39 mouse cellular contexts compared by ENCODE assay signal in genomic region chr4:144493331-144493730, GRCm38 (mm10). TPM values are rescaled to one million over a fixed set of nuclear protein-coding genes. Genes with fewer than 3 reads are reported as not detected.
"Had no signal": no experiment of that assay in that cellular context is flagged by ENCODE, and none has a peak within 500 bp of the region (broad histone marks: within the 10 kb centered on the region; RNA-seq: fewer than 3 reads in every experiment).

No protein-coding gene starts in this region.

- H3K9me3 ChIP-seq: embryonic facial prominence, embryonic 12.5 days; embryonic facial prominence, embryonic 15.5 days; heart, embryonic 10.5 days had no signal

- ATAC-seq: forebrain, embryonic 13.5 days; forebrain, embryonic 14.5 days; forebrain, embryonic 15.5 days; forebrain, embryonic 16.5 days; forebrain, postnatal 0 days had no signal

- H3K4me1 ChIP-seq: embryonic facial prominence, embryonic 10.5 days; embryonic facial prominence, embryonic 12.5 days; embryonic facial prominence, embryonic 13.5 days; embryonic facial prominence, embryonic 15.5 days; forebrain, embryonic 10.5 days; forebrain, embryonic 12.5 days; forebrain, embryonic 13.5 days; forebrain, embryonic 15.5 days; heart, embryonic 10.5 days had no signal

- DNase-seq: cerebellum, adult 8-10 months; cerebellum, adult 9-10 months; cerebellum, adult 9-11 months; cerebellum, postnatal 10 days; cerebellum, postnatal 14 days; cerebellum, postnatal 25 days; cerebellum, postnatal 36 days; embryo, embryonic 11 days; forebrain, postnatal 0 days; gastrocnemius, adult 2 months; gastrocnemius, postnatal 14 days; gastrocnemius, postnatal 25 days; gastrocnemius, postnatal 36 days; heart, adult 11 months; heart, adult 18-20 months; heart, adult 2 months had no signal

- H3K36me3 ChIP-seq: embryonic facial prominence, embryonic 10.5 days; embryonic facial prominence, embryonic 12.5 days; embryonic facial prominence, embryonic 13.5 days; embryonic facial prominence, embryonic 15.5 days; forebrain, embryonic 10.5 days; forebrain, embryonic 12.5 days; forebrain, embryonic 15.5 days; heart, embryonic 10.5 days had no signal

- H3K4me3 ChIP-seq: embryonic facial prominence, embryonic 10.5 days; embryonic facial prominence, embryonic 12.5 days; embryonic facial prominence, embryonic 13.5 days; embryonic facial prominence, embryonic 15.5 days; erythroblast, embryonic 14.5 days; forebrain, embryonic 10.5 days; forebrain, embryonic 12.5 days; forebrain, embryonic 13.5 days; forebrain, embryonic 15.5 days; gastrocnemius, adult 2 months; heart, adult 2 months; heart, embryonic 10.5 days had no signal

- H3K27me3 ChIP-seq: embryonic facial prominence, embryonic 12.5 days; embryonic facial prominence, embryonic 13.5 days; embryonic facial prominence, embryonic 15.5 days; forebrain, embryonic 12.5 days; forebrain, embryonic 13.5 days; forebrain, embryonic 15.5 days had no signal

RNA-seq across cellular contexts. Expression of gene 9430007A20Rik, which starts 26.3 kb away (rescaled TPM):
- total RNA-seq: common myeloid progenitor, adult 5-6 weeks; forebrain, postnatal 0 days; gastrocnemius, adult 18-20 months; gastrocnemius, adult 2 months; gastrocnemius, adult 8-10 months; gastrocnemius, postnatal 14 days; gastrocnemius, postnatal 25 days; gastrocnemius, postnatal 36 days; gastrocnemius, postnatal 4 days; granulocyte monocyte progenitor cell, adult 5-6 weeks; heart, adult 18-20 months; heart, adult 2 months; heart, adult 8-10 months had no signal
- polyA plus RNA-seq: cortical plate, adult 2 months; embryonic facial prominence, embryonic 10.5 days; embryonic facial prominence, embryonic 11.5 days; embryonic facial prominence, embryonic 12.5 days; embryonic facial prominence, embryonic 13.5 days; embryonic facial prominence, embryonic 14.5 days; embryonic facial prominence, embryonic 15.5 days; erythroblast, embryonic 14.5 days; forebrain, embryonic 10.5 days; forebrain, embryonic 11.5 days; forebrain, embryonic 12.5 days; forebrain, embryonic 13.5 days; forebrain, embryonic 14.5 days; forebrain, embryonic 15.5 days; forebrain, embryonic 16.5 days; forebrain, postnatal 0 days; frontal cortex, adult 2 months; heart, adult 2 months; heart, embryonic 10.5 days had no signal

RNA-seq across cellular contexts. Expression of gene Aadacl3, which starts 29.8 kb away (rescaled TPM):
- total RNA-seq: common myeloid progenitor, adult 5-6 weeks; forebrain, postnatal 0 days; gastrocnemius, adult 18-20 months; gastrocnemius, adult 2 months; gastrocnemius, adult 8-10 months; gastrocnemius, postnatal 14 days; gastrocnemius, postnatal 25 days; gastrocnemius, postnatal 36 days; gastrocnemius, postnatal 4 days; granulocyte monocyte progenitor cell, adult 5-6 weeks; heart, adult 18-20 months; heart, adult 2 months; heart, adult 8-10 months had no signal
- polyA plus RNA-seq: cortical plate, adult 2 months; embryonic facial prominence, embryonic 10.5 days; embryonic facial prominence, embryonic 11.5 days; embryonic facial prominence, embryonic 12.5 days; embryonic facial prominence, embryonic 13.5 days; embryonic facial prominence, embryonic 14.5 days; embryonic facial prominence, embryonic 15.5 days; erythroblast, embryonic 14.5 days; forebrain, embryonic 10.5 days; forebrain, embryonic 11.5 days; forebrain, embryonic 12.5 days; forebrain, embryonic 13.5 days; forebrain, embryonic 14.5 days; forebrain, embryonic 15.5 days; forebrain, embryonic 16.5 days; forebrain, postnatal 0 days; frontal cortex, adult 2 months; heart, adult 2 months; heart, embryonic 10.5 days had no signal

RNA-seq across cellular contexts. Expression of gene Gm9944, which starts 40.2 kb away (rescaled TPM):
- total RNA-seq: common myeloid progenitor, adult 5-6 weeks; forebrain, postnatal 0 days; gastrocnemius, adult 18-20 months; gastrocnemius, adult 2 months; gastrocnemius, adult 8-10 months; gastrocnemius, postnatal 14 days; gastrocnemius, postnatal 25 days; gastrocnemius, postnatal 36 days; gastrocnemius, postnatal 4 days; granulocyte monocyte progenitor cell, adult 5-6 weeks; heart, adult 18-20 months; heart, adult 2 months; heart, adult 8-10 months had no signal
- polyA plus RNA-seq: cortical plate, adult 2 months; embryonic facial prominence, embryonic 10.5 days; embryonic facial prominence, embryonic 11.5 days; embryonic facial prominence, embryonic 12.5 days; embryonic facial prominence, embryonic 13.5 days; embryonic facial prominence, embryonic 14.5 days; embryonic facial prominence, embryonic 15.5 days; erythroblast, embryonic 14.5 days; forebrain, embryonic 10.5 days; forebrain, embryonic 11.5 days; forebrain, embryonic 12.5 days; forebrain, embryonic 13.5 days; forebrain, embryonic 14.5 days; forebrain, embryonic 15.5 days; forebrain, embryonic 16.5 days; forebrain, postnatal 0 days; frontal cortex, adult 2 months; heart, adult 2 months; heart, embryonic 10.5 days had no signal

RNA-seq across cellular contexts. Expression of gene 1700012P22Rik, which starts 54.8 kb away (rescaled TPM):
- total RNA-seq: common myeloid progenitor, adult 5-6 weeks; forebrain, postnatal 0 days; gastrocnemius, adult 18-20 months; gastrocnemius, adult 2 months; gastrocnemius, adult 8-10 months; gastrocnemius, postnatal 14 days; gastrocnemius, postnatal 25 days; gastrocnemius, postnatal 36 days; gastrocnemius, postnatal 4 days; granulocyte monocyte progenitor cell, adult 5-6 weeks; heart, adult 18-20 months; heart, adult 2 months; heart, adult 8-10 months had no signal
- polyA plus RNA-seq: cortical plate, adult 2 months; embryonic facial prominence, embryonic 10.5 days; embryonic facial prominence, embryonic 11.5 days; embryonic facial prominence, embryonic 12.5 days; embryonic facial prominence, embryonic 13.5 days; embryonic facial prominence, embryonic 14.5 days; erythroblast, embryonic 14.5 days; forebrain, embryonic 10.5 days; forebrain, embryonic 11.5 days; forebrain, embryonic 12.5 days; forebrain, embryonic 13.5 days; forebrain, embryonic 14.5 days; forebrain, embryonic 15.5 days; forebrain, embryonic 16.5 days; forebrain, postnatal 0 days; frontal cortex, adult 2 months; heart, adult 2 months; heart, embryonic 10.5 days had no signal
